9 mouse cellular contexts compared by ENCODE assay signal in genomic region chr2:104410963-104411545, GRCm38 (mm10). TPM values are rescaled to one million over a fixed set of nuclear protein-coding genes. Genes with fewer than 3 reads are reported as not detected.
DNase-seq lines count a peak whose midpoint lies in the region; ATAC-seq lines count a peak whose summit lies in the region.
"Had no signal": no experiment of that assay in that cellular context is flagged by ENCODE, and none has a peak within 500 bp of the region (broad histone marks: within the 10 kb centered on the region; RNA-seq: fewer than 3 reads in every experiment).

TSS of gene D430041D05Rik (minus strand) at chr2:104411013.

- no peaks in the 10 kb centered on the region for H3K9me3 ChIP-seq in lung, embryonic 15.5 days
- no peaks in the 10 kb centered on the region for H3K9me3 ChIP-seq in intestine, embryonic 14.5 days (ENCODE audit: control insufficient read depth, low read length)
- H3K9me3 ChIP-seq in midbrain, embryonic 13.5 days = no peaks in the 10 kb centered on the region

- ATAC-seq in lung, embryonic 15.5 days (ENCODE audit: borderline replicate concordance, extremely low read depth, low FRiP score, low TSS enrichment) = no peak
- ATAC-seq in intestine, embryonic 14.5 days (replicated peaks; ENCODE audit: low FRiP score, low TSS enrichment, low read depth) = no peak
- ATAC-seq in midbrain, embryonic 13.5 days = no peak

- H3K4me1 ChIP-seq in lung, embryonic 15.5 days = peaks cover 13% of the 10 kb centered on the region
- 0 out of 2 replicates have a peak, but pooled peaks cover 3% of the 10 kb centered on the region for H3K4me1 ChIP-seq in intestine, embryonic 14.5 days (replicated peaks; ENCODE audit: control insufficient read depth, insufficient read depth, low read length)
- peaks cover 26% of the 10 kb centered on the region for H3K4me1 ChIP-seq in midbrain, embryonic 13.5 days (replicated peaks)

- no peaks in the 10 kb centered on the region for H3K36me3 ChIP-seq in lung, embryonic 15.5 days
- no peaks in the 10 kb centered on the region for H3K36me3 ChIP-seq in intestine, embryonic 14.5 days (ENCODE audit: control insufficient read depth, insufficient read depth, low read length)
- no peaks in the 10 kb centered on the region for H3K36me3 ChIP-seq in midbrain, embryonic 13.5 days

- peaks cover 67% of the 10 kb centered on the region for H3K27me3 ChIP-seq in lung, embryonic 15.5 days
- H3K27me3 ChIP-seq in intestine, embryonic 14.5 days (replicated peaks; ENCODE audit: control insufficient read depth, insufficient read depth, low read length) = peaks cover 61% of the 10 kb centered on the region
- peaks cover 47% of the 10 kb centered on the region for H3K27me3 ChIP-seq in midbrain, embryonic 13.5 days

- no peak for DNase-seq in adrenal gland, adult 2 months
- no peak for DNase-seq in adrenal gland, postnatal 14 days
- no peak for DNase-seq in lung, postnatal 36 days
- DNase-seq in intestine, embryonic 14.5 days (ENCODE audit: low spot score) = no peak
- DNase-seq in adipocyte (ENCODE audit: low spot score) = no peak
- no peak for DNase-seq in gastrocnemius, adult 8-10 months (ENCODE audit: low spot score in 2 of 2)

- H3K9ac ChIP-seq in lung, embryonic 15.5 days = peak within 1 kb of the TSS; percentile 51
- peak within 1 kb of the TSS; percentile 48 for H3K9ac ChIP-seq in intestine, embryonic 14.5 days (ENCODE audit: low read length)
- peak within 1 kb of the TSS; percentile 93 for H3K9ac ChIP-seq in midbrain, embryonic 13.5 days (replicated peaks)

- WGBS in lung, embryonic 15.5 days = 54% methylated on average over 4 of the region's 4 CpGs
- 50% methylated on average over 4 of the region's 4 CpGs for WGBS in intestine, embryonic 14.5 days
- 73% methylated on average over 4 of the region's 4 CpGs for WGBS in midbrain, embryonic 13.5 days

- H3K4me3 ChIP-seq in lung, embryonic 15.5 days = peak within 1 kb of the TSS; percentile 57
- peak within 1 kb of the TSS; percentile 57 for H3K4me3 ChIP-seq in intestine, embryonic 14.5 days (ENCODE audit: low read depth, low read length)
- H3K4me3 ChIP-seq in midbrain, embryonic 13.5 days (replicated peaks) = peak within 1 kb of the TSS; percentile 62

- peak within 1 kb of the TSS; percentile 100 for H3K4me2 ChIP-seq in lung, embryonic 15.5 days
- H3K4me2 ChIP-seq in intestine, embryonic 14.5 days (ENCODE audit: low read length) = peak within 1 kb of the TSS; percentile 100
- peak within 1 kb of the TSS; percentile 84 for H3K4me2 ChIP-seq in midbrain, embryonic 13.5 days (replicated peaks)

- no peak within 1 kb of the TSS for H3K27ac ChIP-seq in lung, embryonic 15.5 days
- H3K27ac ChIP-seq in intestine, embryonic 14.5 days (ENCODE audit: low read depth) = no peak within 1 kb of the TSS
- H3K27ac ChIP-seq in midbrain, embryonic 13.5 days = peak within 1 kb of the TSS; percentile 92

RNA-seq across cellular contexts. Expression of gene D430041D05Rik, which starts in this region (rescaled TPM):
- 10 to 100 TPM; 16.0 to 23.6 TPM for total RNA-seq in adrenal gland, adult 2 months (2021)
- 8.5 and 11.9 TPM in 2 replicates for polyA plus RNA-seq in adrenal gland, adult 2 months (2012; rRNA removed)
- 7.7 and 8.2 TPM in 2 replicates for total RNA-seq in adrenal gland, postnatal 14 days (2021)
- 1.3 TPM in 2 replicates for polyA plus RNA-seq in lung, embryonic 15.5 days (2015; fragmentation: Nextera tagmentation; extraction: Ambion mirVana)
- 0.35 and 0.39 TPM in 2 replicates for polyA plus RNA-seq in intestine, embryonic 14.5 days (2014; fragmentation: Nextera tagmentation; extraction: Ambion mirVana)
- polyA plus RNA-seq in midbrain, embryonic 13.5 days (2015; fragmentation: Nextera tagmentation; extraction: Ambion mirVana) = 5.5 and 6.4 TPM in 2 replicates
- 1 to 10 TPM; 1.7 to 2.7 (median 1.9) TPM for total RNA-seq in gastrocnemius, adult 8-10 months (2022)
- total RNA-seq: common myeloid progenitor, adult 5-6 weeks had no signal
